Mouse (Mus musculus) thymus, adult 18-20 months (tissue): ENCODE results near the gene Cox11.

ENCODE experiments used
- DNase-seq, 2 experiments: peaks; one replicate each; pipeline ENCODE4 v3.0.0; 2022; ENCODE audit warnings: mixed read lengths in 2 of 2

Cox11 gene

DNA sequence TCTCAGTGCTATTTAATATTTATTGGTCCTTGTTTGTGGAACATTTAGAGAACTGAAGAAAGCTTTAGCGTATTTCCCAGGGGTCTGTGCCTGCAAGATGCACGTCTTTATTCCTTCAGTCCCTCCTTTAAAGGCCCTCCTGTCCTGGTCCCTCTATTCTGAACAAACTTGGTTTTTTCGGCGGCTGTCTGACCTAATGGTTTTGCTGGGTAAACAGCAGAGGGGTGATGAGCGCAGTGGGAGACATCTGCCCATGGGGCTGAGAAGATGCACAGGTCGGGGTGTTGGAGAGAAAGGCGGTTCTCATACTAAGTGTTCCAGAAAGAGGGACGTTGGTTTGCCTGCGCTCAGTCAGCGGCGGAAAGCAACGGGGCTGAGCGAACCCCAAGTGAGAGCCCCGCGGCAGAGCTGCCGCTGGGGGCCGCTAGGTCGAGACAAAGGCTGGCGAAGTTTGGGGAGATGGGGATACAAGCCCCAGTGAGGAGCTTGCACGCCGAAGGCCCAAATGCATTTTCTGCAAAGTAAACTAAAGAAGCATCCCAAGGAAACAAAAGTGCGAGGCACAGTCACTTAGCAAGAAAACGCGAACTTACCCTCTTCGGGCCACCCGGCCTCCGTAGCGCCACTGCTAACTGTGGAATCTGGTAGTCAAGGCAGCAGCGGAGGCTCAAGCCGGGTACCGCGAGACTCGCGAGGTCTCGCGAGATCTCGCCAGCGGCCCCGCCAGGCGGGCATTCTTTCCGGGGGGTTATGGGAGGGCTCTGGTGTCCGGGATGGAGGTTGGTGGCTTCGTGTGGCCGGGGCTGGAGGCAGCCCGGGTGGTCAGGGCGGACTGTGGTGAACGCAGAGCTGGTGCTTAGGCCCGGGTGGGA lies at the start of gene Cox11, which contains the start of gene Stxbp4:
Gene Cox11 (plus strand): TSS at position 734 of the 872 bp plus-strand sequence.
Gene Stxbp4 (minus strand): TSS at position 645 of the 872 bp plus-strand sequence.
- DNase-seq, result peak; percentile 84 to 87

DNA sequence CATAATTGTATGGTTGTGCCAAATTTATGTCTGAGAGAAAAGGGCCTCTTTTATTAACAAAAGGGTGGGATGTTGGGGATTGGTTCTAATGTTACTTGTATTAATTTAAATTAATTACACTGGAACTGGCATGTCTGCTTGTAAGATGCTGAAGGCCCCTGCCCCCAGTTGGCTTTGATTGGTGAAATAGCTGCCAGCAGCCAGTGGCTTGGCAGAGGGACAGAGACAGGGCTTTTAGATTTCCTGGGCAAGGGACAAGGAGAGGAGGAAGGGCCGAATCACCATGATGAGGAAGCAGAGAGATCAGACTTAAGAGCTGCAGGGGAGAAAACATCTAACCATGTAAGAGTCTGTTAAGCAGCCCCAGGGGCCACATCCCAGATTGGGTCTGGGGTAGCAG lies 47.0 kb upstream of the Cox11 start:
- no peak for DNase-seq

DNA sequence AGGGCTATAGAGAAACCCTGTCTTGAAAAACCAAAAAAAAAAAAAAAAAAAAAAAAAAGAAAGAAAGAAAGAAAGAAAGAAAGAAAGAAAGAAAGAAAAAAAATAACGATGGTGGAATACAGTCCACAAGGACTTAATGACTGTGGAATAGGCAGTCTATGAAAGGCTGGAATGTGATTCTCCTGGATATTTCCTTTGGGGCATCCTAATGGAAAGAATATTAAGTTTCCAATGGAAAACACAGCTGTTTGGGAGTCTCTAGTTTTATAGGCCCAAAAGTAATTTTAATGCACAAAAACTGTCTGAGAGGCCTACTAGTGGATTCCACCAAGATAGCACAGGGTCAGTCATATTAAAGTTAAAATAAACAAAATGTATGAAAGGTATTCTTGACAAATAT lies 42.1 kb upstream of the Cox11 start:
- DNase-seq, result no peak

DNA sequence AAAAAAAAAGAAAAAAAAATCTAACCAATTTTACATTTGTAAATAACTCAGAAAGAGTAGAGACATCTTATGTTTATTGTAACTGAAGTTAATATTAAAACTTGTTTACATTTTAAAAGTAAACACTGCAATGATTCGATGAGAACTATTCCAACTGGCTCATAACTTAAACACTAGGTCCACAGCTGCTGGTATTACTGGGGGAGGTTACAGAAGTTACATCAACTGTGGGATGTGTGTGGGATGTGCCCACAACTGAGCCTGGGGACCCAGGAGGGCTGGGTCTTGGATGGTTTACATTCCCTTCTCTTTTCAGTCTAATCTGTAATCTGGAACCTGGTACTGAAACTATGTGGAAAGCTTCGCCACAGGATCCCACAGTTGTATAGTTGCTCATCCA lies 34.9 kb upstream of the Cox11 start:
- no peak for DNase-seq

DNA sequence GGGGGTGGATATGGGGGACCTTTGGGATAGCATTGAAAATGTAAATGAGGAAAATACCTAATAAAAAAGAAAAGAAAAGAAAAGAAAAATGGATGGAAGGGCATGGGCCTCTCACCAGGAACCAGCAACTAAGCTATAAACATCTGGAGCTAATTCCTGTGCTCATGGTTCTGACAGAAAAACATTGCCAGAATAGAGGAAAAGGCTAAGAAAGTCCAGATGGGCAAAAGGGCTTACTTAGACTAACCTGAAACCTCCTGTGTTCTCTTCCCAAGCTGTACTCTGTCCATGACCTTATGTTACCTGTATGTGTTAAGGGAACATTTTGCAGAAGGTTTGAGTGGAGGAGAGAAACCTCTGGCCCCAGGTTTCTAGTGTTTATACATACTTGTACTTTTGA lies 25.9 kb upstream of the Cox11 start:
- DNase-seq, result no peak

DNA sequence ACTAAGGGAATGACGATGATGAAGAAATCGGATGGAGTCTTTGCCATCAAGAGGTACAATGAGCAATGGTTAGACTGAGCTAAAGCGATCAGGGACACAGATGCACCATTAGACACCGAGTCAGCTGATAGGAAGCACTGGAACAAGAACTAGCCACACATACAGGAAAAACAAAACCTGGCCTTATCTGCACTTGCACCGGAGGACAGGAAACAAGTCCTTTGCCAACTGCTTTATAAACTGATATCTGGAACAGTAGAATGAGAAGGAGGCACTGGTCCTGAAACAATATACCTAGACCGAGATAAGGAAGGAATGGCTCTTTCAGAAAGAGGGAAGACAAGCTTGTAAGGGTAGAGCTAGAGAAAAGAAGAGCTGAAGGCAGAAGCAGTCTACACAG lies 23.2 kb upstream of the Cox11 start:
- DNase-seq, result no peak

DNA sequence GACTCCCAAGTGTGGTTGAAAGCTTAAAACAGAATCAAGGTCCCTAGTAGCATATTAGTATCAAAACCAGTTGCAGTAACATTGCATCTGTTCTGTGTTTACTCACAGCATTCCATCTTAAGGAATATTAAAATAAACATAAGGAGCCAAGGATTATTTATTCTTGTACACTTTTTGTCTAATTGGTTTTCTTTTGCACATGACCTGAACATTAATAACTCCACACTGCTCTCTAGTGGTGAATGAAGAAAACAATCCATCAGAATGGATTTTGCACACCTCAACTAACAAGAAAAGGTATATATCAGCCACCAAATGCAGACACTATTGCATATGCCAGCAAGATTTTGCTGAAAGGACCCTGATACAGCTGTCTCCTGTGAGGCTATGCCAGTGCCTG lies 21.5 kb upstream of the Cox11 start:
- DNase-seq, result no peak

DNA sequence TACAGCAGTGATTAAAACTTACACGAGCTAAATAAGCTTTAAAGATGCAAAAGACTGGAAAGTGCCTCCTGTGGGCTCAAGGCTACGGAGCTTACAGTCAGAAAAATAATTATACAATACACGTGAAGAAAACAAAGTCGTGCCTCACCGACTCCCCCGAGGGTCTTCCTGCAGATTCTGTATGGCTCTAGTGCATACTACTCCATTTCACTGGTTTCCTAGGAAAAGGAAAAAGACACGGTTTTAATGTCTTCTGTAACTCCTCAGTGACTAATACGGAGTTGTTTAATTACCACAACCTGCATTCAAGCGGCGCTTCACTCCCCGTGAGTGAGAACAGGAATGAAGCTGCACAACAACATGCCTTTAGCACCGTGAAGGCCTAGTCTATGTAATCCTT lies 15.9 kb upstream of the Cox11 start:
- DNase-seq, result no peak

DNA sequence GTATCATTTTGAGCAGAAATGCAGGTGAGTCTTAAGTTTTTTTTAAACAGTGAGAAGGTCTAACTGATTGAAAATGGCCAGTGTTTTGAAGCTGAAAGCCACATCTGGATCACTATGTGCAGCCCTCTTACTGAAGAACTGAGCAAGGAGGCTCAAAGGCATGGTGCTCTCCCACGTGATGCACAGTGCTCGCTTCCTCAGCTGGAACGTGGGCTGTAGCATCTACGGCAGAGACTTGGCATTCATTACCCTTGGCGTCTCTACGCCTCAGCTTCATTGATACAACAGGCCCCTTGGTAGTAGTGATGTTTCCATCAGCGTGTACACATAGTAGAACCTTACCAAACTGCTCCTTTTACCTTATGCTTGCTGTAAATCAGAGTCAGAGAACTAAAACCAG lies 15.5 kb upstream of the Cox11 start:
- DNase-seq, result no peak

DNA sequence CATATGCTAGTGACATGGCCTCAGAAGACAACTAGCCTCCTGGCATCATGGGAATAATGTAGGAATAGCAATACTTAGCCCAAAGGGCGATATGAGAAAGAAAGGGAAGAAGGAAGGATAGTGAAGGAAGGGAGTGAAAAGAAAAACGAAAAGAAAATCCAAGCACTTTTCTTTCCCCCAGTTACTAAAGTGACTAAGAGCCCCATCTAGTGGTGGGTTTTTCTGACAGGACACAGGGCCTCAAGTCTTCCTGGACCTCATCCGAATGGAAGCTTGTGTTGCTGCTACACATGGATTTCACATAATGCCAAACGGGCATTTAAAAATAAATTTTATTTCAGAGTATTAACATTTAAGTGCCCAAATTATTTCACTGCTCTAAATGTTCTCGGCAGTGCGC lies 14.5 kb upstream of the Cox11 start:
- no peak for DNase-seq

DNA sequence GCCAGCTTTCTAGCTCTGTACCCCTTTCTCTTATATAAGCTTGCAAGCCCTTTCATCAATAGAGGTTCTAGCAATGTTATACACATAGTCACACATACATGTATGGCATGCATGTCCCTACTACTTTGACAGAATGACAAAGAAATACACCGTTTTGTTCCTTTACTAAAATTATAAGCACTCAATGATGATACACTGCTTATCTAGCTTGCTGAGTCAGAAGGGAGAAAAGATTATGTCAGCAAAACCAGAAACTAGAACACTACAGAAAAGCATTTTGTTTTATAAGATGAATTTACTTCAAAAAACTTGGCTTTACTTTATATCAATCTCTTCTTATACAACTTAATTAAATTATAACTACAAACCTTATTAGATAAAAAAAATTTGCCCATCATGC lies 12.8 kb upstream of the Cox11 start:
- no peak for DNase-seq

DNA sequence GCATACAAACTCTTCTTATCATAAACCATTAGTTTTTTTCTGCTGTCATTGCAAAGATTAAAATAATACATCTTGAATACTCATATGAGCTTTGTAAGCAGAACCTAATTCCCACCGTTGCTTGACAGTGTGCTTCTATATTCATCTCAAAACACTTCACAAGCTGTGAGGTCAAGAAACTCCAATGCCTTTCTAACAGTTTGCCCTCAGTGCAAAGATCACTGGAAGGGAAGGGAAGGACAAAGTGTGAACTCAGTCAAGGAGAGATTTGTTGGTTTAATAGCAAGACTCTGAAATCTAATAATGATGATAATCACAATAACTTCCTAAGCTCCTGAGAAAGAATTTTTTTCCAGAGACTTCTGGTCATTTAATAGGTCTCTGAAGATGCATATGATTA lies 10.2 kb upstream of the Cox11 start:
- no peak for DNase-seq

DNA sequence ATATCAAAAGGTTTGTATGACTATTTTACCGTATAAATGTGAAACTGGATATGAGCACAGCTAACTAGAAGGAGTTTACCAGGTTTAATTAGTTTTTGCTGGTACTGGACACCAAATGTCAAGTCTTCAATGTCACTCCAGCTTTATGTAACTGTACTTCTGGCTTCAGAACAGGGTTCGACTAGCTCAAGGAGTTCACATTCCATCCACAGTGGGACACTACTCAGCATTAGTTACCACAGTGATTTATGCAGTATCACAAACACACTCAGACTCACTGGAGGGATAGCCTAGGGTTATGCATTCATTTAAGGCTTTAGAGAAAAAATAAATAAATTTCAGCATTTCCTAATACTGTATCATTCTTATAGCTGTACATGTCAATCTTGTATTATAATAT lies 5.5 kb upstream of the Cox11 start:
- DNase-seq, result no peak

DNA sequence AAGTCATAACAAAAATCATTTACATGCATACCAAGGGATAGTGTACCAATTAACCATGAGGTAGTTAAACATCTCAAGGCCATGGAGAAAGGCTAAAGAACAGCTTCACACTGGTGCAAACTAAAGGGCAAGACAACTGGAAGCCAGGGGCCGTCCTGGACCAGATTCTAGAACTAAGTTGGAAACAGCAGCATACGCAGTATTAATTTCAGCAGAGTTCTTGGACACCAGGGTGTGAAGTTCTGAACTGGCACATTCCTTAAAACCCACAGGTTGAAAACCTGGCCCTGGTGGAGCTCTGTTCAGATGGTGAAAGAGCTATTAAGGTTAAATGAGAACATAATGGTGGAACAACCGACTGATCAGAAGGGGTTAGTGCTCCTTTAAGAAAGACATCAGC lies 3.3 kb upstream of the Cox11 start:
- no peak for DNase-seq

DNA sequence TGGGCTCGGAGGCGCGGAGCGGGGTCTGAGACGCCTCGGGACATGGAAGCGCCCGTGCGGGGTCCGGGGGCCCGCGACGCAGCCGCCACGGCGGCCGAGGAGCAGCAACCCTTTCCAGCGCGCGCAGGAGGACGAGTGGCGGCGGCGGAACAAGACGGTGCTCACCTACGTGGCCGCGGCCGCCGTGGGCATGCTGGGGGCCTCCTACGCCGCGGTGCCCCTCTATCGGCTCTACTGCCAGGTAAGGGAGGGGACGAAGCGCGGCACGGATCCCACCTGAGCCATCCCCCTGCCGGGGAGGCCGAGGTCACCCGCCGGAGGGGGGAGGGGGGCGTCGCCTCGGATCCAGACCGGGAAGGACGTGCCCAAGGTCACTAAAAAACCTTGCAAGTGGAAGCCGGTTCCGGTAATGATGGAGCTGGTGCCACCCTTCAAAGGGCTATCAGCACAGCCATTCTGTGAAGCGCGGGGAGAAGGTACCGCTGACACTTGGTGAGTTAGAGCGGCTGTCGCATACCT lies 398 bp downstream of the Cox11 start:
- DNase-seq, result peak in 1 of 2 experiments; percentile 49

DNA sequence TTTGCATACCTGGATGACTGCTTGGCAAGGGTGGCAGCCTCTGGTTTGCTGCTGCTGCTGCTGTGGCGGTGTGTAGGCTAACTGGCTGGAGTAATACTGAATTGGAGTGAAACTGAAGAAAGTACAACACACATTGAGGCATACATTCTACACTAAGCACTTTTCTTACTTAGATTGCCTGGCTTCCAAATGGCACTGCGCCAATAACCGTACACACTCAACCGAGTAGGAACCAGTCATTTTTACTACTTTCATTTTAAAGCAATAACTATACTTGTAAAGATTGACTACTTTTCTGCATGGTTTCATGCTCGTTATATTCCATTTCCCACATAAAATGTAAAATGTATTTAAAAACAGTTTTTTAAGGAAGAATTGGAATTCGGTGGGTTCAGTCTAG lies 11.8 kb downstream of the Cox11 start:
- DNase-seq, result no peak

DNA sequence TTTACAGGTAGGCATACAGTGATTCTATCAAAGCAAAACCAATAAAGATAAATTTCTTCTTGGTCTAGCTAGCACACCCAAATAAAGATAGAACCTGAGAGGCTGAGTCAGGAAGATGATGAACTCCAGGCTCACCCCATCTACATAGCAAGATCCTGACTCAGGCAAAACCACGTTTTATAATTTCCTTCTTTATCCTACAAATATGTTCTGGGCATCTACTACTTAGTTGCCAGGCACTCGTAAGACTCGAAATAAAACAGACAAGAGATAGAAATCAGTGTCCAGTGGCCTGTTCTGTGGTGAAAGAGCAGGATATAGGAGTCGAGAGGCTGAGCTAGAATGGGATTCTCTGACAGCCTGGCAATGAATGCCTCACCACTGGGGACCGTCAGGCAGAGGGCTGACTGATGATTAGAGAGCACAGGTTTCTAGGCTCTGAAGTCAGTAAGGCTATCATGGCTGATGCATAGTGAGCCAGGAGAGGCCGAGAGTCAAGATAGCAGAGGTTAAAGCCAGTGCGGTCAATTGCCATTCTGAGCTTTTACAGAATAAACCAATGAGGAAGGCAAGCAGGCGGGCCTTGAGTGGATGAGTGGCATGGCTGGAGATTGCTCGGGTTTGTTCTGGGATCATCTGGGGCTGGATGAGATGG lies 12.4 kb downstream of the Cox11 start:
- no peak for DNase-seq

DNA sequence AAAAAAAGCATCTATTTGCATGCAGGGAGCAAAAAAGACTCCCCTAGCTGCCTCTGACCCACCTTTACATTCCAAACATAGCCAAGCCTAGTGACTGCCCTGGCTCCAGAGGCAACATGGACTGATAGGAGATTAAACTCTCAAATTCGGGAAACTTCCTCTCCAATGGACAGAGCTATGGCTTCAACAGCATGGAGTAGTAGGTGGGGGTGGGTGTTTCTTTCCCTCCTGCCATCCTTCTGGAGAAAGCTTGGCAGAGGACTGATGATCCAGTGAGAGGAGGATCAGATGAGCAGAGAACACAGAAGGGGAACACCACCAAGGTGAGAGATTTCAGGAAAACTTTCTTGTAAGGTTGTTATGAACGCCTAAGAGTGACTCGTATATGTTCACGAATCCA lies 14.6 kb downstream of the Cox11 start:
- no peak for DNase-seq

DNA sequence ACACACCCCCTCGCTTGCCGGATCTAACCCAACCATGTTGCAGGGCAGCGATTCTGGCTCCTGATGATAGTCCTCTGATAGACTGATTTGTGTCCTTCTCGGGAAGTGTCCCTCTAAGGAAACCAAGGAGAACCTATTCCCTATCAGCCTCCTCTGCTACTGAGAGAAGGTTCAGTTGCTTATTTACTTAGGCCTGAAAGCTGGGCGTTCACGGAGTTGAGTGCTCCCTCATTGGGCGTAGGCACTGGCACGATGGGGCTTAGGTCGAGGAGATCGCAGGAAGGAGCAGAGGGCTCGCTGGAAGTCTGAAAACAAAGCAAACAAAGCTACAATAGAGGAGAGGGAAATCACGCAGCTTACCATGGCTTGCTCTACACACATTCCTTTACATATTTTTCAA lies 19.6 kb downstream of the Cox11 start:
- no peak for DNase-seq

DNA sequence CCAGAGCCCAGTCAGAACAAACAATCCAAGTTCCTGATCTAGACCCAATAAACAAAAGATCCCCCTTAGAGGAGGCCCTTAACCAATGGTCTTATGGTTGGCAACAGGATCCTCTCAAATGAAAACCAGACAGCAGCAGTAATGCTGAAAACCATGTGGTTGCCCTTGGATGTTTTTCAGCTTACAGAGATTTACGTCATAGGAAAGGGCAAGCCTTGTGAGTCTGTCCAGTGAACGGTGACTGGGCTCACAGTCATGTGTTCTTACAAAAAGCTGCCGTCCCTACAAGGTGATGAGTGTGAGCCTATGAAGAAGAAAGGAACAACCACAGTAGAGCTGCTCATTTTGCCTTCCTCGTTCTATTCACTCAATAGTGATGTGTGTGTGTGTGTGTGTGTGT lies 22.7 kb downstream of the Cox11 start:
- no peak for DNase-seq

DNA sequence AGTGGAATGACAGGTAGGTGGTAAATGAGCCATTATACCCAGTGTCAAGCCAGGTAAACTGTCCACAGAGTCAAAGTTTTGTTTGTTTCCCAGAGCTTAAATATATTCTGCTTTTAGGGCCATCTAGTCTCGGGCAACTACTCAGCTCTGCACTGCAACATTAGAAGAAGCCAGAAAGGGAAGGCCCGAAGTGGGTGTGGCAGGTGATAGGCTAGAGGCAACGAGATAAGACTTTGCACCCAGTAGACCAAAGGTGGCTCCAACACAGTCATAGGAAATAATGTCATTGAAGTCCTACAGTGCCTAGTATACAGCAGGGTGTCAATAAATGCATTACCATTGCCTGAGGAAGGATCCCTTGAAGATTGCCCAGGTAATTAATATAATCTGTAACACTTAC lies 25.1 kb downstream of the Cox11 start:
- DNase-seq, result no peak

DNA sequence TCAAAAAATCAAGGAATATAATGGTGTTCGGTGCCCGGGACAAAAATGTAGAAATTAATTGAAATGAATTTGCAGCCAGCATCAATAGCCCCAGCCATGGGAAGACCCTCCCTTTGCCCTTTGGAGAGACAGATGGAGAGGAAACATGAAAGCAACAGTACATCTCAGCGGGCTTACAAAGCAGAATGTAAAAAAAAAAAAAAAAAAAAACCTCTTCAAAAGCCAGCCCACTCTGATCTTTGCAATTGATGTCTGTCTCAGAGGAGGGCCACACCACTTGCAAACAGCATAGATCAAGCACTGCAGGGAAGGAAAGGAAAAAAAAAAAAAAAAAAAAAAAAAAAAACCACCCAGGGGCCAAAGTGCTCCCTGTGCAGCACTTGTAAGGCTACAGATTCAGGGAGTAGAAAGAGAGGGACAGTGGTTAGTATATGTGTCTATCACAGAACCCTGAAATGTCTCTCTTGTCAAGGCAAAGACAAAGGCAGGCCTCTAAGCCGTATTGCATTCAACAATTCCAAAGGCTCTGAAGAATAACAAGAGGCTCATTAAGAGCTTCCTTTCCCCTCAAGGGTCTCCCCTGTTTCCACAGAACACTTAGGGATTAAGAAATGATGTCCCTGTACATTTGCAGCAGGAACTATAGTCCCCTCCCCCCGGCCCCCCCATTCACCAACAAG lies 25.8 kb downstream of the Cox11 start:
- no peak for DNase-seq

DNA sequence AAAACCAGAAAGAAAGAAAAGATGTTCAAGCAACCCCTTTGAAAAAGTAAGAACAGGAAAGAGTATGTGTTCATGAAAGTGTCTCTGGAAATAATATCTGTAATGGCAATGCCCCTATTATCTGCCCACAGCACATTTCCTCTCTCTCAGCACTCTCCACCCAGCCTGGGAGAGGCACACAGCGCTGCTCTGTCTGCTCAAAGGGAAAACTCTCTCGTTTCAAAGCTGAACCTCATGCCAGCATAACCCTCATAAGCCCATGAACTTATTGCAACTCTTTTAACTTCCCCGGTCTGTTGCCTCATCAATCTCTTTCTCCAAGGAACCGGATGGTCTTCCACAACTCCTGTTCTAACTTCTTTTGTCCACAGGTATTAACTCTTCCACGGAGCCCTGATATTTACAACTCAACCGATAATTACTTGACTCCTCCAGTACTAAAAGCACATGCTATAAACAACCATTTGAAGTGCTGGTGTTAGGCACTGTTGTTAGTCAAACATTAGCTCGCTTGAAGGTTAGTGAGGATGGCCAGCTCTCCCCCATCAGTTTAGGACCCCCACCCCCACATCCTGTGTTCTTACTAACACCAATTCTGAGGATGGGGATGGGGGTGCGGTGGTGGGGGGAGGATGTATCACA lies 26.5 kb downstream of the Cox11 start:
- DNase-seq, result no peak
